Mouse (Mus musculus) midbrain, embryonic 14.5 days (tissue): Measurements from ENCODE around the gene Kazn. TPM values are rescaled to one million over a fixed set of nuclear protein-coding genes. Genes with fewer than 3 reads are reported as not detected.

Source experiments
- ATAC-seq: fragments of 200-750 bp; cut with Nextera tagmentation; 2 replicates; pipeline ENCODE4 v1.8.0; 2017; ENCODE audit warnings: moderate number of reproducible peaks, moderate library complexity; ENCODE audit not compliant: low FRiP score, low TSS enrichment
- DNase-seq: peaks from one replicate; pipeline ENCODE4 v3.0.0-alpha.2; 2015
- H3K27ac ChIP-seq: fragments of 300-500 bp; sonication (generic); replicated peaks from 2 replicates; pipeline ENCODE4 v1.5.1; 2014; ENCODE audit warnings: mild to moderate bottlenecking, low read depth, low read length, moderate library complexity
- H3K27me3 ChIP-seq: fragments of 300-500 bp; sonication (generic); 2 replicates; pipeline ENCODE4 v1.6.1; 2014; ENCODE audit warnings: low read length, control low read depth, mixed read lengths; ENCODE audit not compliant: control insufficient read depth, insufficient read depth
- H3K36me3 ChIP-seq: fragments of 300-500 bp; sonication (generic); 2 replicates; pipeline ENCODE4 v1.6.1; 2014; ENCODE audit warnings: low read length, control low read depth; ENCODE audit not compliant: control insufficient read depth, insufficient read depth
- H3K4me1 ChIP-seq: fragments of 300-500 bp; sonication (generic); 2 replicates; pipeline ENCODE4 v1.6.1; 2014; ENCODE audit warnings: mild to moderate bottlenecking, antibody characterized with exemption, low read length, control low read depth; ENCODE audit not compliant: control insufficient read depth, insufficient read depth
- H3K4me2 ChIP-seq: fragments of 300-500 bp; sonication (generic); 2 replicates; pipeline ENCODE4 v1.6.1; 2014; ENCODE audit warnings: mild to moderate bottlenecking, low read length, moderate library complexity
- H3K4me3 ChIP-seq: fragments of 300-500 bp; sonication (generic); replicated peaks from 2 replicates; pipeline ENCODE4 v1.5.1; 2014; ENCODE audit warnings: low read depth, low read length
- H3K9ac ChIP-seq: fragments of 300-500 bp; sonication (generic); replicated peaks from 2 replicates; pipeline ENCODE4 v1.6.1; 2014; ENCODE audit warnings: mild to moderate bottlenecking, low read length, moderate library complexity
- H3K9me3 ChIP-seq: fragments of 300-500 bp; sonication (generic); 2 replicates; pipeline ENCODE4 v1.6.1; 2016; ENCODE audit warnings: low read length, control low read depth, mixed read lengths; ENCODE audit not compliant: control insufficient read depth
- WGBS: fragments of 180-500 bp; shearing (Covaris S2); extraction: QIAGEN DNeasy Blood & Tissue Kit; methylation state at CpG from one replicate; pipeline ENCODE4 v1.1.7; 2014; 5-methylcytosine and 5-hydroxymethylcytosine counted together
- polyA plus RNA-seq: library from polyadenylated mRNA; unstranded; fragments of >200 nt; fragmentation: Nextera tagmentation; extraction: Ambion mirVana; gene quantifications from 2 replicates; pipeline ENCODE4 v1.2.1, GENCODE M21; 2014

The Kazn gene
- polyA plus RNA-seq, 1 experiment from 2014 or later = 19.9 TPM

GRCm38 (mm10) chr4:142249401-142249800 lies 10.2 kb upstream of the Kazn start:
- DNase-seq = peak; percentile 81
- Histone ChIP-seq H3K27ac (no peak overlapping the region), H3K36me3 (no peaks in the 10 kb centered on the region), H3K9me3 (peaks cover 2% of the 10 kb centered on the region; the same call in 1 of the 2 replicates), H3K27me3 (no peaks in the 10 kb centered on the region), H3K9ac (no peak overlapping the region), H3K4me2 (no peak overlapping the region), H3K4me1 (peaks cover 11% of the 10 kb centered on the region; the same call in 1 of the 2 replicates), H3K4me3 (no peak overlapping the region)
- WGBS = 21% methylated on average over 9 of the region's 9 CpGs
- no peak for ATAC-seq

GRCm38 (mm10) chr4:142248426-142248825 lies 9.2 kb upstream of the Kazn start:
- DNase-seq = peak; percentile 89
- peaks cover 11% of the 10 kb centered on the region; the same call in 1 of the 2 replicates for H3K4me1 ChIP-seq
- no peak overlapping the region for H3K27ac ChIP-seq
- H3K27me3 ChIP-seq = no peaks in the 10 kb centered on the region
- H3K9me3 ChIP-seq = no peaks in the 10 kb centered on the region
- ATAC-seq = peak; percentile 51; the same call in 1 of the 2 replicates
- H3K9ac ChIP-seq = no peak overlapping the region
- WGBS = 5% methylated on average over 5 of the region's 5 CpGs
- no peak overlapping the region for H3K4me2 ChIP-seq
- no peaks in the 10 kb centered on the region for H3K36me3 ChIP-seq
- H3K4me3 ChIP-seq = no peak overlapping the region

- 0 out of 2 replicates have a peak overlapping the region, but pooled peaks have one; percentile 20 for H3K27ac ChIP-seq
Measured at GRCm38 (mm10) chr4:142246698-142247097, 7.5 kb upstream of the Kazn start.

GRCm38 (mm10) chr4:142244641-142245040 lies 5.4 kb upstream of the Kazn start:
- H3K4me2 ChIP-seq = no peak overlapping the region
- H3K27me3 ChIP-seq = no peaks in the 10 kb centered on the region
- DNase-seq (no peak), ATAC-seq (no peak)
- H3K4me3 ChIP-seq = no peak overlapping the region
- H3K27ac ChIP-seq = no peak overlapping the region
- 92% methylated on average over 5 of the region's 5 CpGs for WGBS
- no peaks in the 10 kb centered on the region for H3K36me3 ChIP-seq
- peaks cover 5% of the 10 kb centered on the region; the same call in 1 of the 2 replicates for H3K4me1 ChIP-seq
- no peak overlapping the region for H3K9ac ChIP-seq
- H3K9me3 ChIP-seq = no peaks in the 10 kb centered on the region

More at GRCm38 (mm10) chr4:142246698-142247097, 7.5 kb upstream of the Kazn start:
- Histone ChIP-seq H3K4me2 (no peak overlapping the region), H3K36me3 (no peaks in the 10 kb centered on the region), H3K27me3 (no peaks in the 10 kb centered on the region), H3K9me3 (no peaks in the 10 kb centered on the region), H3K9ac (no peak overlapping the region), H3K4me1 (peaks cover 11% of the 10 kb centered on the region; the same call in 1 of the 2 replicates), H3K4me3 (no peak overlapping the region)
- DNase-seq = peak; percentile 41
- no peak for ATAC-seq
- 9% methylated on average over 5 of the region's 5 CpGs for WGBS

GRCm38 (mm10) chr4:142242750-142243383 lies 3.7 kb upstream of the Kazn start:
- WGBS = 83% methylated on average over 6 of the region's 6 CpGs
- Histone ChIP-seq H3K9me3 (no peaks in the 10 kb centered on the region), H3K4me1 (peaks cover 16% of the 10 kb centered on the region), H3K4me3 (no peak overlapping the region), H3K4me2 (no peak overlapping the region), H3K27me3 (0 out of 2 replicates have a peak, but pooled peaks cover 3% of the 10 kb centered on the region), H3K9ac (no peak overlapping the region), H3K27ac (no peak overlapping the region), H3K36me3 (no peaks in the 10 kb centered on the region)
- no peak for ATAC-seq
- DNase-seq = no peak

GRCm38 (mm10) chr4:142242164-142242563 lies 3.0 kb upstream of the Kazn start:
- H3K4me1 ChIP-seq = peaks cover 20% of the 10 kb centered on the region
- H3K27me3 ChIP-seq = peaks cover 7% of the 10 kb centered on the region; the same call in 1 of the 2 replicates
- no peak overlapping the region for H3K4me3 ChIP-seq
- DNase-seq (no peak), ATAC-seq (no peak)
- WGBS = 90% methylated on average over 4 of the region's 4 CpGs
- H3K9me3 ChIP-seq = no peaks in the 10 kb centered on the region
- no peaks in the 10 kb centered on the region for H3K36me3 ChIP-seq
- no peak overlapping the region for H3K4me2 ChIP-seq
- H3K27ac ChIP-seq = no peak overlapping the region
- H3K9ac ChIP-seq = no peak overlapping the region

- peaks cover 15% of the 10 kb centered on the region for H3K4me1 ChIP-seq
- DNase-seq (no peak), ATAC-seq (no peak)
- peaks cover 7% of the 10 kb centered on the region; the same call in 1 of the 2 replicates for H3K27me3 ChIP-seq
- H3K27ac ChIP-seq = no peak overlapping the region
- H3K4me2 ChIP-seq = no peak overlapping the region
- no peak overlapping the region for H3K9ac ChIP-seq
- no peaks in the 10 kb centered on the region for H3K9me3 ChIP-seq
- 53% methylated on average over 5 of the region's 5 CpGs for WGBS
- no peak overlapping the region for H3K4me3 ChIP-seq
- H3K36me3 ChIP-seq = no peaks in the 10 kb centered on the region
Measured at GRCm38 (mm10) chr4:142240874-142241273, 1.7 kb upstream of the Kazn start.

- ATAC-seq = peak; percentile 29; the same call in 1 of the 2 replicates
- under 1% methylated on average over 69 of the region's 69 CpGs for WGBS
- H3K9me3 ChIP-seq = no peaks in the 10 kb centered on the region
- H3K4me2 ChIP-seq = peak overlapping the region; percentile 99
- H3K36me3 ChIP-seq = no peaks in the 10 kb centered on the region
- H3K27me3 ChIP-seq = peaks cover 7% of the 10 kb centered on the region; the same call in 1 of the 2 replicates
- peak overlapping the region; percentile 57 for H3K4me3 ChIP-seq
- peaks cover 19% of the 10 kb centered on the region for H3K4me1 ChIP-seq
- no peak overlapping the region for H3K27ac ChIP-seq
- peak; percentile 74 for DNase-seq
- peak overlapping the region; percentile 68 for H3K9ac ChIP-seq
Measured at GRCm38 (mm10) chr4:142238486-142239239, 538 bp downstream of the Kazn start.
